Mouse (Mus musculus): ENCODE measurements around the gene Cox17.

- TF ChIP-seq POLR2A (IDR thresholded peaks at IDR 0.05; ENCODE audit: borderline replicate concordance, low read depth, low read length) (no peak), CTCF (IDR thresholded peaks at IDR 0.05; ENCODE audit: low read depth, low read length) (no peak)
Measured at GRCm38 (mm10) chr16:38318492-38318891, 28.3 kb upstream of the Cox17 start.

Data from bone marrow macrophage, adult 2 months (primary cell).